Mouse (Mus musculus): ENCODE data around the gene Slc25a25. TPM values are rescaled to one million over a fixed set of nuclear protein-coding genes. Genes with fewer than 3 reads are reported as not detected.

Slc25a25 gene
- total RNA-seq, 4 experiments from 2014 or later = 48.5 to 113 (median 60.4) TPM

GRCm38 (mm10) chr2:32459657-32460056 lies 8.4 kb upstream of the Slc25a25 start:
- DNase-seq (ENCODE audit: low spot score in 2 of 2) = no peak

- DNase-seq (ENCODE audit: low spot score in 2 of 2) = peak in 1 of 2 experiments; percentile 47
Observed at GRCm38 (mm10) chr2:32458300-32458699, 7.1 kb upstream of the Slc25a25 start.

- no peak for DNase-seq (ENCODE audit: low spot score in 2 of 2)
Observed at GRCm38 (mm10) chr2:32455101-32455500, 3.9 kb upstream of the Slc25a25 start.

GRCm38 (mm10) chr2:32454633-32455032 lies 3.4 kb upstream of the Slc25a25 start:
- DNase-seq (ENCODE audit: low spot score in 2 of 2) = no peak

GRCm38 (mm10) chr2:32453641-32454303 lies 2.5 kb upstream of the Slc25a25 start:
- DNase-seq (ENCODE audit: low spot score in 2 of 2) = no peak

- peak in 1 of 2 experiments; percentile 41 for DNase-seq (ENCODE audit: low spot score in 2 of 2)
Observed at GRCm38 (mm10) chr2:32452441-32452971, 1.3 kb upstream of the Slc25a25 start.

- DNase-seq (ENCODE audit: low spot score in 2 of 2) = peak; percentile 99
Observed at GRCm38 (mm10) chr2:32451870-32452372, 676 bp upstream of the Slc25a25 start.

- DNase-seq (ENCODE audit: low spot score in 2 of 2) = no peak
Observed at GRCm38 (mm10) chr2:32449761-32450754, 1.2 kb downstream of the Slc25a25 start, which contains the start of gene Naif1. Gene Naif1, plus strand, starts transcription at chr2:32450457.

GRCm38 (mm10) chr2:32448480-32448879 lies 2.8 kb downstream of the Slc25a25 start:
- no peak for DNase-seq (ENCODE audit: low spot score in 2 of 2)

GRCm38 (mm10) chr2:32447264-32447936 lies 3.8 kb downstream of the Slc25a25 start:
- no peak for DNase-seq (ENCODE audit: low spot score in 2 of 2)

GRCm38 (mm10) chr2:32445535-32445934 lies 5.7 kb downstream of the Slc25a25 start:
- DNase-seq (ENCODE audit: low spot score in 2 of 2) = no peak

- no peak for DNase-seq (ENCODE audit: low spot score in 2 of 2)
Observed at GRCm38 (mm10) chr2:32441550-32441949, 9.7 kb downstream of the Slc25a25 start.

- no peak for DNase-seq (ENCODE audit: low spot score in 2 of 2)
Observed at GRCm38 (mm10) chr2:32440632-32441031, 10.6 kb downstream of the Slc25a25 start.

- DNase-seq (ENCODE audit: low spot score in 2 of 2) = no peak
Observed at GRCm38 (mm10) chr2:32440164-32440563, 11.1 kb downstream of the Slc25a25 start.

- DNase-seq (ENCODE audit: low spot score in 2 of 2) = no peak
Observed at GRCm38 (mm10) chr2:32439177-32439576, 12.1 kb downstream of the Slc25a25 start.

- DNase-seq (ENCODE audit: low spot score in 2 of 2) = no peak
Observed at GRCm38 (mm10) chr2:32438733-32439132, 12.5 kb downstream of the Slc25a25 start.

- no peak for DNase-seq (ENCODE audit: low spot score in 2 of 2)
Observed at GRCm38 (mm10) chr2:32437612-32438166, 13.6 kb downstream of the Slc25a25 start.

- DNase-seq (ENCODE audit: low spot score in 2 of 2) = no peak
Observed at GRCm38 (mm10) chr2:32436686-32437372, 14.4 kb downstream of the Slc25a25 start.

GRCm38 (mm10) chr2:32430701-32431676 lies 20.3 kb downstream of the Slc25a25 start:
- DNase-seq (ENCODE audit: low spot score in 2 of 2) = peak; percentile 70 to 75
